Mouse (Mus musculus) testis, adult 2 months (tissue): Measurements from ENCODE around the gene Calm1.

Experiments
- CTCF ChIP-seq: fragments of 200-500 bp; IDR thresholded peaks from 2 replicates; pipeline ENCODE4 v1.5.1; 2012; ENCODE audit warnings: low read depth, mild to moderate bottlenecking, inconsistent platforms, low read length, moderate library complexity; ENCODE audit not compliant: control insufficient read depth, insufficient read depth, insufficient replicate concordance
- POLR2A ChIP-seq: fragments of 200-500 bp; IDR thresholded peaks from 2 replicates; pipeline ENCODE4 v1.6.1; 2012; ENCODE audit warnings: low read depth, mild to moderate bottlenecking, inconsistent platforms, low read length, moderate library complexity; ENCODE audit not compliant: control insufficient read depth

GRCm38 (mm10) chr12:100186376-100186775 is 12.9 kb upstream of the Calm1 start:
- TF ChIP-seq CTCF (no peak), POLR2A (no peak)
